In genomic region chr19:21564461-21564797, GRCm38 (mm10) we compare ENCODE assay signal across 10 mouse cellular contexts.
DNase-seq lines count a peak whose midpoint lies in the region; ATAC-seq and TF ChIP-seq lines count a peak whose summit lies in the region.
"Had no signal": no experiment of that assay in that cellular context is flagged by ENCODE, and none has a peak within 500 bp of the region (broad histone marks: within the 10 kb centered on the region; RNA-seq: fewer than 3 reads in every experiment).

No protein-coding gene starts in this region.

- peaks cover 7 to 18% of the 10 kb centered on the region in 2 experiments; a peak in 3 of 4 replicates for H3K4me1 ChIP-seq in MEL (ENCODE audit: control insufficient read depth in 1 of 2, insufficient read depth in 2 of 2, low read length in 2 of 2)
- no peaks in the 10 kb centered on the region for H3K4me1 ChIP-seq in embryonic facial prominence, embryonic 12.5 days
- no peaks in the 10 kb centered on the region for H3K4me1 ChIP-seq in hindbrain, embryonic 15.5 days (replicated peaks)
- H3K4me1 ChIP-seq: heart, embryonic 12.5 days; stomach, embryonic 15.5 days had no signal

- no peaks in the 10 kb centered on the region for H3K27me3 ChIP-seq in MEL (ENCODE audit: control insufficient read depth in 1 of 2, insufficient read depth in 2 of 2, low read length in 2 of 2)
- no peaks in the 10 kb centered on the region for H3K27me3 ChIP-seq in embryonic facial prominence, embryonic 12.5 days
- no peaks in the 10 kb centered on the region for H3K27me3 ChIP-seq in hindbrain, embryonic 15.5 days
- H3K27me3 ChIP-seq: heart, embryonic 12.5 days; liver, embryonic 13.5 days; stomach, embryonic 15.5 days had no signal

- TF ChIP-seq CTCF in layer of hippocampus, adult 2 months (conservative IDR thresholded peaks at IDR 0.05): peak; percentile 40
- TF ChIP-seq CTCF in MEL (IDR thresholded peaks at IDR 0.05 in 2 of 3, conservative IDR thresholded peaks at IDR 0.05 in 1 of 3; ENCODE audit: control insufficient read depth in 1 of 3, insufficient read depth in 1 of 3, low read depth in 2 of 3, low read length in 3 of 3, poor library complexity in 1 of 3, severe bottlenecking in 1 of 3): no peak

- H3K4me2 ChIP-seq in embryonic facial prominence, embryonic 12.5 days (replicated peaks): no peak overlapping the region
- H3K4me2 ChIP-seq in hindbrain, embryonic 15.5 days: no peak overlapping the region
- H3K4me2 ChIP-seq: heart, embryonic 12.5 days; liver, embryonic 13.5 days; stomach, embryonic 15.5 days had no signal

- no peak for TF ChIP-seq EP300 in MEL (IDR thresholded peaks at IDR 0.05; ENCODE audit: low read depth in 1 of 2, low read length in 2 of 2)

- WGBS in embryonic facial prominence, embryonic 12.5 days: 0% methylated on average over 1 of the region's 1 CpGs
- 6% methylated on average over 1 of the region's 1 CpGs for WGBS in hindbrain, embryonic 15.5 days

- peaks cover 0 to 15% of the 10 kb centered on the region in 2 experiments; a peak in 2 of 4 replicates for H3K36me3 ChIP-seq in MEL (ENCODE audit: control insufficient read depth in 1 of 2, insufficient read depth in 2 of 2, low read length in 2 of 2)
- H3K36me3 ChIP-seq in embryonic facial prominence, embryonic 12.5 days: no peaks in the 10 kb centered on the region
- H3K36me3 ChIP-seq in hindbrain, embryonic 15.5 days: no peaks in the 10 kb centered on the region
- H3K36me3 ChIP-seq: heart, embryonic 12.5 days; liver, embryonic 13.5 days; stomach, embryonic 15.5 days had no signal

- H3K4me3 ChIP-seq in layer of hippocampus, adult 2 months: no peak overlapping the region
- no peak overlapping the region for H3K4me3 ChIP-seq in MEL (ENCODE audit: control insufficient read depth in 1 of 2, insufficient read depth in 1 of 2, low read depth in 2 of 2, low read length in 2 of 2)
- no peak overlapping the region for H3K4me3 ChIP-seq in embryonic facial prominence, embryonic 12.5 days
- no peak overlapping the region for H3K4me3 ChIP-seq in hindbrain, embryonic 15.5 days
- H3K4me3 ChIP-seq: heart, embryonic 12.5 days; liver, embryonic 13.5 days; stomach, embryonic 15.5 days had no signal

- no peak for TF ChIP-seq RAD21 in MEL (IDR thresholded peaks at IDR 0.05; ENCODE audit: low read depth, low read length)

- no peak for TF ChIP-seq POLR2A in MEL (IDR thresholded peaks at IDR 0.05; ENCODE audit: control insufficient read depth in 1 of 2, insufficient read depth in 1 of 2, low read depth in 1 of 2, low read length in 2 of 2, poor library complexity in 1 of 2)

- H3K9me3 ChIP-seq in MEL (replicated peaks; ENCODE audit: insufficient read depth, low read length): no peaks in the 10 kb centered on the region
- no peaks in the 10 kb centered on the region for H3K9me3 ChIP-seq in embryonic facial prominence, embryonic 12.5 days
- no peaks in the 10 kb centered on the region for H3K9me3 ChIP-seq in hindbrain, embryonic 15.5 days
- H3K9me3 ChIP-seq: liver, embryonic 13.5 days; stomach, embryonic 15.5 days had no signal

- ATAC-seq in embryonic facial prominence, embryonic 12.5 days (ENCODE audit: insufficient number of reproducible peaks, insufficient read depth, low FRiP score, low TSS enrichment): 0 out of 2 replicates have a peak, but pooled peaks have one; percentile 58
- peak; percentile 48; the same call in 1 of the 2 replicates for ATAC-seq in hindbrain, embryonic 15.5 days (ENCODE audit: low FRiP score, low read depth)

- H3K9ac ChIP-seq in MEL (ENCODE audit: control insufficient read depth, low read depth, low read length, poor library complexity, severe bottlenecking): peak overlapping the region; percentile 34
- no peak overlapping the region for H3K9ac ChIP-seq in embryonic facial prominence, embryonic 12.5 days
- H3K9ac ChIP-seq in hindbrain, embryonic 15.5 days: no peak overlapping the region
- H3K9ac ChIP-seq: heart, embryonic 12.5 days; liver, embryonic 13.5 days; stomach, embryonic 15.5 days had no signal

- H3K79me2 ChIP-seq in MEL (ENCODE audit: control insufficient read depth, insufficient read depth, low read length, poor library complexity): no peaks in the 10 kb centered on the region

- no peak overlapping the region for H3K27ac ChIP-seq in layer of hippocampus, adult 2 months
- H3K27ac ChIP-seq in MEL (ENCODE audit: control insufficient read depth, low read depth, low read length): no peak overlapping the region
- no peak overlapping the region for H3K27ac ChIP-seq in embryonic facial prominence, embryonic 12.5 days
- H3K27ac ChIP-seq in hindbrain, embryonic 15.5 days (replicated peaks): no peak overlapping the region
- H3K27ac ChIP-seq: liver, embryonic 13.5 days; stomach, embryonic 15.5 days had no signal

- intact Hi-C loops in gastrocnemius, postnatal 36 days (cut with DNase I): loop anchor here (2.0 to 10.0 kb wide), 4 partner anchors 192 to 767 kb away; no protein-coding TSS in a partner anchor

- no peak for DNase-seq in layer of hippocampus, adult 2 months (ENCODE audit: low spot score in 2 of 2)
- DNase-seq in layer of hippocampus, adult 18-20 months (ENCODE audit: low spot score in 2 of 2): no peak
- DNase-seq in MEL (ENCODE audit: low read depth, low spot score): no peak
- no peak for DNase-seq in gastrocnemius, postnatal 36 days
- no peak for DNase-seq in B cell, adult 2 months

TF ChIP-seq in MEL, 35 proteins besides CTCF, POLR2A, EP300 and RAD21:
- TF ChIP-seq BHLHE40 (IDR thresholded peaks at IDR 0.05; ENCODE audit: borderline replicate concordance, low read depth, low read length) (no peak), SMC3 (IDR thresholded peaks at IDR 0.05; ENCODE audit: low read depth, low read length) (no peak), POLR2AphosphoS2 (IDR thresholded peaks at IDR 0.05; ENCODE audit: low read length) (no peak), RCOR1 (IDR thresholded peaks at IDR 0.05; ENCODE audit: low read depth, low read length) (no peak), POLR2AphosphoS5 (IDR thresholded peaks at IDR 0.05; ENCODE audit: borderline replicate concordance, low read depth, low read length) (no peak), MEF2A (IDR thresholded peaks at IDR 0.05; ENCODE audit: extremely low read depth, insufficient replicate concordance, low read depth, low read length, poor library complexity, severe bottlenecking) (no peak), ZKSCAN1 (IDR thresholded peaks at IDR 0.05; ENCODE audit: low read depth, low read length) (no peak), E2F4 (IDR thresholded peaks at IDR 0.05; ENCODE audit: borderline replicate concordance, low read depth, low read length) (no peak), TBP (IDR thresholded peaks at IDR 0.05; ENCODE audit: low read depth, low read length) (no peak), CHD2 (IDR thresholded peaks at IDR 0.05; ENCODE audit: low read length) (no peak), ELF1 (IDR thresholded peaks at IDR 0.05; ENCODE audit: low read depth, low read length) (no peak), NELFE (IDR thresholded peaks at IDR 0.05; ENCODE audit: low read depth, low read length) (no peak), MYC (IDR thresholded peaks at IDR 0.05; ENCODE audit: low read depth, low read length) (no peak)
